Mouse (Mus musculus) stomach, embryonic 14.5 days (tissue): ENCODE measurements around the gene Ralgps1. TPM values are rescaled to one million over a fixed set of nuclear protein-coding genes. Genes with fewer than 3 reads are reported as not detected.

Source experiments
- ATAC-seq: fragments of 200-750 bp; cut with Nextera tagmentation; 2 replicates; pipeline ENCODE4 v1.8.0; 2017; ENCODE audit warnings: low read depth, moderate TSS enrichment; ENCODE audit not compliant: insufficient number of reproducible peaks, insufficient read depth, low FRiP score
- H3K27ac ChIP-seq: fragments of 300-500 bp; sonication (generic); 2 replicates; pipeline ENCODE4 v1.5.1; 2014; ENCODE audit warnings: mild to moderate bottlenecking, low read length, moderate library complexity, mixed read lengths
- H3K27me3 ChIP-seq: fragments of 300-500 bp; sonication (generic); 2 replicates; pipeline ENCODE4 v1.6.1; 2014; ENCODE audit warnings: low read length, control low read depth, mixed read lengths; ENCODE audit not compliant: control insufficient read depth, insufficient read depth
- H3K36me3 ChIP-seq: fragments of 300-500 bp; sonication (generic); 2 replicates; pipeline ENCODE4 v1.6.1; 2014; ENCODE audit warnings: mild to moderate bottlenecking, control low read depth, low read length, moderate library complexity, mixed read lengths; ENCODE audit not compliant: control insufficient read depth, insufficient read depth
- H3K4me1 ChIP-seq: fragments of 300-500 bp; sonication (generic); 2 replicates; pipeline ENCODE4 v1.6.1; 2014; ENCODE audit warnings: low read length, control low read depth, mixed read lengths; ENCODE audit not compliant: control insufficient read depth, insufficient read depth
- H3K4me2 ChIP-seq: fragments of 300-500 bp; sonication (generic); replicated peaks from 2 replicates; pipeline ENCODE4 v1.6.1; 2014; ENCODE audit warnings: low read depth, low read length, control low read depth
- H3K4me3 ChIP-seq: fragments of 300-500 bp; sonication (generic); 2 replicates; pipeline ENCODE4 v1.5.1; 2014; ENCODE audit warnings: low read depth, low read length, control low read depth
- H3K9ac ChIP-seq: fragments of 300-500 bp; sonication (generic); replicated peaks from 2 replicates; pipeline ENCODE4 v1.6.1; 2014; ENCODE audit warnings: low read depth, mild to moderate bottlenecking, control low read depth, low read length, moderate library complexity, mixed read lengths
- H3K9me3 ChIP-seq: fragments of 300-500 bp; sonication (generic); 2 replicates; pipeline ENCODE4 v1.6.1; 2016; ENCODE audit warnings: low read depth, low read length, control low read depth; ENCODE audit not compliant: control insufficient read depth
- WGBS: fragments of 180-500 bp; shearing (Covaris S2); extraction: QIAGEN DNeasy Blood & Tissue Kit; methylation state at CpG from one replicate; pipeline ENCODE4 v1.1.7; 2014; 5-methylcytosine and 5-hydroxymethylcytosine counted together
- polyA plus RNA-seq: library from polyadenylated mRNA; unstranded; fragments of >200 nt; fragmentation: Nextera tagmentation; extraction: Ambion mirVana; gene quantifications from 2 replicates; pipeline ENCODE4 v1.2.1, GENCODE M21; 2014

Ralgps1 gene
- polyA plus RNA-seq, 1 experiment from 2014 or later = 12.4 TPM

- WGBS = 60% methylated on average over 3 of the region's 3 CpGs
Measured at GRCm38 (mm10) chr2:33369453-33369852, 1.8 kb downstream of the Ralgps1 start.

DNA sequence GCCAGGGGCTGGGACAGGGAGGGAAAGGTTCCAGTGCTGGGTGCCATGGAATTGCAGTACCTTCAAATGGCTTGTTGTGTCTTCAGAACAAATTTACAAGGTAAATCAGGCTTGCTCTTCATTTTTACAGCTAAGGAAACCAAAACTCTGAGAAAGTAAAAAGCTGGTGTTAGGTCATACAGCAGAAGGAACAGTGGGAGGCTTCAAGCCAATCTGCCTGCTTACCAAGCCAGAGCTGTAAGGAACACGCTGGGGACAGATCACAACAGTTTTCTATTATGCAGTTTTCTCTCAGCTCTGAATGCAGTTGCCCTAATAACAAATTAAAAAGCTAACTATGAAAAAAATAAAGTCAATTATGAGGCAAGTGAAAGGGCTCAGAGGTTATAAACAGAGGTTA, 2.8 kb downstream of the Ralgps1 start:
- Histone ChIP-seq H3K27ac (no peak overlapping the region), H3K4me3 (no peak overlapping the region), H3K27me3 (no peaks in the 10 kb centered on the region), H3K9me3 (no peaks in the 10 kb centered on the region), H3K9ac (no peak overlapping the region), H3K36me3 (no peaks in the 10 kb centered on the region), H3K4me1 (peaks cover 19% of the 10 kb centered on the region; the same call in 1 of the 2 replicates), H3K4me2 (no peak overlapping the region)
- ATAC-seq = no peak
- 78% methylated on average over 1 of the region's 1 CpGs for WGBS

More at GRCm38 (mm10) chr2:33369453-33369852, 1.8 kb downstream of the Ralgps1 start:
- ATAC-seq = no peak
- no peaks in the 10 kb centered on the region for H3K9me3 ChIP-seq
- no peaks in the 10 kb centered on the region for H3K27me3 ChIP-seq
- peaks cover 19% of the 10 kb centered on the region; the same call in 1 of the 2 replicates for H3K4me1 ChIP-seq
- no peaks in the 10 kb centered on the region for H3K36me3 ChIP-seq
- H3K27ac ChIP-seq = no peak overlapping the region
- H3K4me2 ChIP-seq = no peak overlapping the region
- no peak overlapping the region for H3K4me3 ChIP-seq
- H3K9ac ChIP-seq = no peak overlapping the region

DNA sequence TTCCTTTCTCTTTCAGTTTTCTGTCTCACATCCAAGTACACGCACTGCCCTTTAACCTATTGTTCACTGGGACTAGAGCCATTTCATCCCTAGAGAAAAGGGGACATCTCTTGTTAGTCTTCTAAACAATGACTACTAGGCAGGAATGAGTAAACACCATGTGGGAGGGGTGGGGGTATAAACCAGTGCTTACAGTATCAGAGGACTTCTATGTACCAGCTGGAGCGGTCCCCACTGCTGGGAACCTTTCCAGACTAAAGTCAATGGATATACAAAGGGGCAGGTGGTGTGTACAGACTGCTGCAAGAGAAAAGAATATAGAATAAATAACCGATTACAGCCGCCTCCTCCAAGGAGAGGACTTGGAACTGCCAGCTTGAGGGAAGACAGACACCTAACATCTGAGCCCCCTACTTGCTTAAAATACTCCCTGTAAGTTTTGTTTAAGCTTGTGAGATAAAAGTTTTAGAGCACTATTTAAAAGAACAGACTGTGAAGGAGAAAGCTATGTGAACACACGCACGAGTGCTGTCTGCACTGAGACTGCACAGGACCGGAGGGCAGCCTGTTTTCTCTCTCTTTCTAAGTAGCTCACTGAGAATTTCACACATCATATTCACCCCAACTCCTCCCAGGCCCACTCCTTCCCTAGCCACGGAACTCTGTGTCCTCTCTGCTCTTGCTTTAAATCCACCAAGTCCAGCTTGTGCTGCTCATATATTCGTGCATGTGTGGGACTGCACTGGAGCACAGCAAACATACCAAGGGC, 5.4 kb downstream of the Ralgps1 start:
- ATAC-seq = peak; percentile 70
- H3K4me3 ChIP-seq = no peak overlapping the region
- H3K27me3 ChIP-seq = no peaks in the 10 kb centered on the region
- H3K4me1 ChIP-seq = peaks cover 19% of the 10 kb centered on the region; the same call in 1 of the 2 replicates
- 30% methylated on average over 9 of the region's 9 CpGs for WGBS
- peak overlapping the region; percentile 88; the same call in 1 of the 2 replicates for H3K27ac ChIP-seq
- H3K9me3 ChIP-seq = no peaks in the 10 kb centered on the region
- H3K9ac ChIP-seq = no peak overlapping the region
- H3K4me2 ChIP-seq = no peak overlapping the region; the same call in 1 of the 2 replicates
- H3K36me3 ChIP-seq = no peaks in the 10 kb centered on the region

DNA sequence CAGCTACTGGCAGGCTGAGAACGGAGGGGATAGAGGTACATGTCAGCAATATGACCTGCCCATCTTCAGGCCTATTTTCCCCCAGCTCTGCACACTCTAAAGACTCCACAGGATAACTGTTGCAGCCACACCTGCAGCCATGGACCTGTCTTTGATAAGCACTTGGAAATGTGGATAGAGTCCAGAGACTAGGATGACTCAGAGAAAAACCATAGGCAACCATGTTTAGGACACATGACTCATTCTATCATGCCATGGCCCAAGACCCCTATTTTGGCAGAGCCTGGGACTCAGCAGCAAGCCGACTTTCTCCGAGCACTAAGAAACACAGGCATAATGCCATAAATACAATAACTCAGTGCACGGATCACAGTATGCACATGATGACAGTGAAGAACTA, 6.6 kb downstream of the Ralgps1 start:
- no peak overlapping the region for H3K4me3 ChIP-seq
- ATAC-seq = no peak
- H3K9ac ChIP-seq = no peak overlapping the region
- H3K4me2 ChIP-seq = no peak overlapping the region
- H3K27ac ChIP-seq = peak overlapping the region; percentile 88; the same call in 1 of the 2 replicates
- WGBS = 88% methylated on average over 4 of the region's 4 CpGs
- H3K27me3 ChIP-seq = no peaks in the 10 kb centered on the region
- no peaks in the 10 kb centered on the region for H3K9me3 ChIP-seq
- H3K4me1 ChIP-seq = peaks cover 19% of the 10 kb centered on the region; the same call in 1 of the 2 replicates
- no peaks in the 10 kb centered on the region for H3K36me3 ChIP-seq

- 86% methylated on average over 4 of the region's 4 CpGs for WGBS
- peaks cover 19% of the 10 kb centered on the region; the same call in 1 of the 2 replicates for H3K4me1 ChIP-seq
- H3K27me3 ChIP-seq = no peaks in the 10 kb centered on the region
- H3K4me3 ChIP-seq = no peak overlapping the region
- no peak overlapping the region for H3K4me2 ChIP-seq
- H3K9me3 ChIP-seq = no peaks in the 10 kb centered on the region
- ATAC-seq = no peak
- no peak overlapping the region for H3K9ac ChIP-seq
- no peaks in the 10 kb centered on the region for H3K36me3 ChIP-seq
- H3K27ac ChIP-seq = no peak overlapping the region
Measured at GRCm38 (mm10) chr2:33363890-33364289, 7.4 kb downstream of the Ralgps1 start.

GRCm38 (mm10) chr2:33361139-33361716, 10.1 kb downstream of the Ralgps1 start:
- Histone ChIP-seq H3K9ac (no peak overlapping the region), H3K4me1 (peaks cover 9% of the 10 kb centered on the region; the same call in 1 of the 2 replicates), H3K4me3 (no peak overlapping the region), H3K4me2 (no peak overlapping the region), H3K36me3 (no peaks in the 10 kb centered on the region), H3K9me3 (no peaks in the 10 kb centered on the region), H3K27me3 (no peaks in the 10 kb centered on the region), H3K27ac (no peak overlapping the region)
- no peak for ATAC-seq
- 70% methylated on average over 9 of the region's 9 CpGs for WGBS

- Histone ChIP-seq H3K4me2 (no peak overlapping the region), H3K4me3 (no peak overlapping the region), H3K36me3 (no peaks in the 10 kb centered on the region), H3K27ac (no peak overlapping the region), H3K27me3 (no peaks in the 10 kb centered on the region), H3K9me3 (no peaks in the 10 kb centered on the region), H3K9ac (no peak overlapping the region), H3K4me1 (peaks cover 4% of the 10 kb centered on the region; the same call in 1 of the 2 replicates)
- 73% methylated on average over 3 of the region's 3 CpGs for whole genome bisulfite sequencing
- no peak for ATAC-seq
Measured at GRCm38 (mm10) chr2:33360564-33360963, 10.7 kb downstream of the Ralgps1 start.

DNA sequence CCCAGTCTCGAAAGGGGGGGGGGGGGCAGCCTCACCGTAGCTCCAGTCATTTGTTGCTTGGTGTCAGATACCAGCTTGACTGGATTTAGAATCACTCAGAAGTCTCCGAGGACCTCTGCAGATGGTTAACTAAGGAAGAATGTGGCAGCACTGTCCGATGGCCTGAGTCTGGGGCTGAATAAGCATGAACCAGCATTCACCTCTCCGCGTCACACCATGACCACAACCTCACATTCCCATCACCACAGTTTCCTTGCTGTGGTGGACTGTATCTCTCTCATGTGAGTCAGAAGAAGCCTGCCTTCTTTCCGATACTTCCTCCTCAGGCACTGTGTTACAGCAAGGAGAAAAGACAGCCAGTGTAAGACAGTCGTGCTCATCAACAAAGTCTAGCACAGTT, 12.1 kb downstream of the Ralgps1 start:
- no peaks in the 10 kb centered on the region for H3K9me3 ChIP-seq

More for the DNA sequence above, 12.1 kb downstream of the Ralgps1 start:
- Histone ChIP-seq H3K4me3 (no peak overlapping the region), H3K4me2 (no peak overlapping the region), H3K27ac (no peak overlapping the region), H3K4me1 (no peaks in the 10 kb centered on the region), H3K9ac (no peak overlapping the region), H3K36me3 (no peaks in the 10 kb centered on the region), H3K27me3 (no peaks in the 10 kb centered on the region)
- no peak for ATAC-seq
- 88% methylated on average over 8 of the region's 8 CpGs for WGBS
